7 mouse cellular contexts compared by ENCODE assay signal in genomic region chr5:120102732-120103131, GRCm38 (mm10). TPM values are rescaled to one million over a fixed set of nuclear protein-coding genes. Genes with fewer than 3 reads are reported as not detected.
DNase-seq lines count a peak whose midpoint lies in the region; ATAC-seq lines count a peak whose summit lies in the region.

No protein-coding gene starts in this region.

- peak; percentile 77 for DNase-seq in midbrain, embryonic 10.5 days (ENCODE audit: low spot score)
- peak; percentile 77 for DNase-seq in NIH3T3 (ENCODE audit: low read depth)
- peak; percentile 51 for DNase-seq in c-Kit-positive CD71-positive TER-119-negative erythroid progenitor cells, embryonic 14.5 days (ENCODE audit: low read depth)
- peak; percentile 43 for DNase-seq in liver, embryonic 13.5 days
- peak; percentile 80 for DNase-seq in retina, embryonic 14.5 days (ENCODE audit: low spot score)

- peaks cover under 1% of the 10 kb centered on the region; the same call in 1 of the 2 replicates for H3K27me3 ChIP-seq in midbrain, embryonic 10.5 days (ENCODE audit: low read depth, poor library complexity, severe bottlenecking)
- 0 out of 2 replicates have a peak, but pooled peaks cover 2% of the 10 kb centered on the region for H3K27me3 ChIP-seq in midbrain, embryonic 16.5 days (ENCODE audit: control insufficient read depth, insufficient read depth, low read depth, low read length)
- H3K27me3 ChIP-seq in liver, embryonic 13.5 days, result 0 out of 2 replicates have a peak, but pooled peaks cover 13% of the 10 kb centered on the region

- no peak overlapping the region for H3K9ac ChIP-seq in midbrain, embryonic 16.5 days (ENCODE audit: low read depth, low read length)
- H3K9ac ChIP-seq in liver, embryonic 13.5 days, result no peak overlapping the region

- ATAC-seq in midbrain, embryonic 16.5 days, result no peak
- peak; percentile 91 for ATAC-seq in granulocyte monocyte progenitor cell, adult 5-6 weeks (replicated peaks; ENCODE audit: poor library complexity, severe bottlenecking)
- peak; percentile 39 for ATAC-seq in liver, embryonic 13.5 days (ENCODE audit: low read depth)

- no peaks in the 10 kb centered on the region for H3K4me1 ChIP-seq in midbrain, embryonic 10.5 days
- no peaks in the 10 kb centered on the region for H3K4me1 ChIP-seq in midbrain, embryonic 16.5 days (ENCODE audit: control insufficient read depth, insufficient read depth, low read length)
- H3K4me1 ChIP-seq in liver, embryonic 13.5 days (replicated peaks), result peaks cover 10% of the 10 kb centered on the region; the same call in 1 of the 2 replicates

- no peaks in the 10 kb centered on the region for H3K9me3 ChIP-seq in midbrain, embryonic 10.5 days (replicated peaks)
- H3K9me3 ChIP-seq in midbrain, embryonic 16.5 days (replicated peaks; ENCODE audit: control insufficient read depth, low read length, poor library complexity, severe bottlenecking), result no peaks in the 10 kb centered on the region
- no peaks in the 10 kb centered on the region for H3K9me3 ChIP-seq in liver, embryonic 13.5 days (replicated peaks)

- H3K4me2 ChIP-seq in midbrain, embryonic 16.5 days (ENCODE audit: low read length), result no peak overlapping the region
- H3K4me2 ChIP-seq in liver, embryonic 13.5 days, result no peak overlapping the region

- H3K4me3 ChIP-seq in midbrain, embryonic 10.5 days, result no peak overlapping the region
- H3K4me3 ChIP-seq in midbrain, embryonic 16.5 days (ENCODE audit: low read depth, low read length), result no peak overlapping the region
- H3K4me3 ChIP-seq in liver, embryonic 13.5 days (replicated peaks), result no peak overlapping the region

- H3K36me3 ChIP-seq in midbrain, embryonic 10.5 days, result no peaks in the 10 kb centered on the region
- no peaks in the 10 kb centered on the region for H3K36me3 ChIP-seq in midbrain, embryonic 16.5 days (ENCODE audit: control insufficient read depth, insufficient read depth, low read length)
- no peaks in the 10 kb centered on the region for H3K36me3 ChIP-seq in liver, embryonic 13.5 days

- no peak overlapping the region for H3K27ac ChIP-seq in midbrain, embryonic 10.5 days (replicated peaks)
- no peak overlapping the region for H3K27ac ChIP-seq in midbrain, embryonic 16.5 days (ENCODE audit: low read length)
- H3K27ac ChIP-seq in liver, embryonic 13.5 days, result no peak overlapping the region

- WGBS in midbrain, embryonic 10.5 days, result 18% methylated on average over 12 of the region's 12 CpGs
- 15% methylated on average over 12 of the region's 12 CpGs for WGBS in midbrain, embryonic 16.5 days
- 9% methylated on average over 12 of the region's 12 CpGs for WGBS in liver, embryonic 13.5 days (ENCODE audit: insufficient replicate concordance)

RNA-seq across cellular contexts. Expression of gene Rbm19, which starts 13.5 kb away (rescaled TPM):
- polyA plus RNA-seq in midbrain, embryonic 10.5 days (2016; fragmentation: Nextera tagmentation; extraction: Ambion mirVana), result 32.0 and 34.2 TPM in 2 replicates
- 18.7 and 19.3 TPM in 2 replicates for polyA plus RNA-seq in midbrain, embryonic 16.5 days (2015; fragmentation: Nextera tagmentation; extraction: Ambion mirVana)
- 18.3 and 20.7 TPM in 2 replicates for total RNA-seq in granulocyte monocyte progenitor cell, adult 5-6 weeks (2014; fragmentation: Nextera tagmentation)
- 24.6 and 31.1 TPM in 2 replicates for total RNA-seq in granulocyte monocyte progenitor cell, adult 5-6 weeks (2017)
- polyA plus RNA-seq in liver, embryonic 13.5 days (2015; fragmentation: Nextera tagmentation; extraction: Ambion mirVana), result 18.4 and 19.4 TPM in 2 replicates
